Mouse (Mus musculus) ES-Bruce4 (cell line): ENCODE measurements at regions not wholly inside any gene's neighbourhood (a gene's known extent, or its start where the extent isn't known, plus 50 kb on each side); places are given as distances from the start of the nearest gene placed in this dataset.

Experiments
- H3K27ac ChIP-seq: 2 replicates; pipeline ENCODE4 v1.5.1; 2012; ENCODE audit warnings: low read length, inconsistent platforms; ENCODE audit not compliant: insufficient read depth
- H3K27me3 ChIP-seq: 2 replicates; pipeline ENCODE4 v1.6.1; 2012; ENCODE audit warnings: mild to moderate bottlenecking, low read length, inconsistent platforms; ENCODE audit not compliant: control insufficient read depth, poor library complexity, insufficient read depth, severe bottlenecking
- H3K36me3 ChIP-seq: 2 replicates; pipeline ENCODE4 v1.6.1; 2012; ENCODE audit warnings: inconsistent platforms, mild to moderate bottlenecking, low read length, moderate library complexity; ENCODE audit not compliant: control insufficient read depth, poor library complexity, insufficient read depth, severe bottlenecking
- H3K4me1 ChIP-seq: one replicate; pipeline ENCODE4 v1.8.1; 2011; ENCODE audit warnings: low read length; ENCODE audit not compliant: control insufficient read depth, insufficient read depth
- H3K4me3 ChIP-seq: 2 replicates; pipeline ENCODE4 v1.5.1; 2011; ENCODE audit warnings: low read depth, mild to moderate bottlenecking, low read length
- H3K9ac ChIP-seq: 2 replicates; pipeline ENCODE4 v1.6.1; 2012; ENCODE audit warnings: low read depth, mild to moderate bottlenecking, inconsistent platforms; ENCODE audit not compliant: poor library complexity, severe bottlenecking
- H3K9me3 ChIP-seq: replicated peaks from 2 replicates; pipeline ENCODE4 v1.6.1; 2012; ENCODE audit warnings: mild to moderate bottlenecking, low read length, inconsistent platforms; ENCODE audit not compliant: control insufficient read depth, poor library complexity, insufficient read depth, severe bottlenecking
- CTCF ChIP-seq: IDR thresholded peaks from one replicate; pipeline ENCODE4 v1.8.1; 2011; ENCODE audit warnings: low read depth, low read length
- EP300 ChIP-seq: IDR thresholded peaks from 2 replicates; pipeline ENCODE4 v1.6.1; 2011; ENCODE audit warnings: low read depth, low read length; ENCODE audit not compliant: insufficient read depth
- POLR2A ChIP-seq: IDR thresholded peaks from one replicate; pipeline ENCODE4 v1.8.1; 2011; ENCODE audit warnings: low read length; ENCODE audit not compliant: insufficient read depth

GRCm38 (mm10) chr17:52220422-52220821 is 382.1 kb upstream of the Kcnh8 start:
- no peak overlapping the region for H3K9ac ChIP-seq
- TF ChIP-seq EP300, result no peak
- no peak for TF ChIP-seq POLR2A
- no peak for TF ChIP-seq CTCF
- no peaks in the 10 kb centered on the region for H3K36me3 ChIP-seq
- no peak overlapping the region for H3K27ac ChIP-seq
- no peaks in the 10 kb centered on the region for H3K27me3 ChIP-seq
- H3K4me3 ChIP-seq, result no peak overlapping the region
- H3K9me3 ChIP-seq, result no peaks in the 10 kb centered on the region
- no peaks in the 10 kb centered on the region for H3K4me1 ChIP-seq

- Histone ChIP-seq H3K4me1 (no peaks in the 10 kb centered on the region), H3K9me3 (no peaks in the 10 kb centered on the region), H3K27ac (no peak overlapping the region), H3K27me3 (no peaks in the 10 kb centered on the region), H3K4me3 (no peak overlapping the region), H3K36me3 (no peaks in the 10 kb centered on the region), H3K9ac (no peak overlapping the region)
- TF ChIP-seq EP300, result no peak
Observed at GRCm38 (mm10) chr17:52217411-52217810, 384.3 kb upstream of the Satb1 start.

- Histone ChIP-seq H3K4me3 (no peak overlapping the region), H3K36me3 (no peaks in the 10 kb centered on the region), H3K27me3 (no peaks in the 10 kb centered on the region), H3K27ac (no peak overlapping the region), H3K9ac (no peak overlapping the region), H3K9me3 (no peaks in the 10 kb centered on the region), H3K4me1 (no peaks in the 10 kb centered on the region)
- TF ChIP-seq EP300, result no peak
- TF ChIP-seq CTCF, result no peak
- no peak for TF ChIP-seq POLR2A
Observed at GRCm38 (mm10) chr17:52212944-52213343, 379.9 kb upstream of the Satb1 start.

- Histone ChIP-seq H3K9me3 (no peaks in the 10 kb centered on the region), H3K4me3 (no peak overlapping the region), H3K27ac (no peak overlapping the region), H3K36me3 (no peaks in the 10 kb centered on the region), H3K4me1 (no peaks in the 10 kb centered on the region), H3K9ac (no peak overlapping the region), H3K27me3 (no peaks in the 10 kb centered on the region)
- TF ChIP-seq EP300 (no peak), CTCF (no peak), POLR2A (no peak)
Observed at GRCm38 (mm10) chr17:52210483-52210882, 377.4 kb upstream of the Satb1 start.

- Histone ChIP-seq H3K36me3 (no peaks in the 10 kb centered on the region), H3K4me3 (no peak overlapping the region), H3K27ac (no peak overlapping the region), H3K27me3 (no peaks in the 10 kb centered on the region), H3K9ac (no peak overlapping the region), H3K9me3 (no peaks in the 10 kb centered on the region), H3K4me1 (no peaks in the 10 kb centered on the region)
- TF ChIP-seq POLR2A (no peak), EP300 (no peak), CTCF (no peak)
Observed at GRCm38 (mm10) chr17:52197731-52198130, 364.6 kb upstream of the Satb1 start.

- no peak overlapping the region for H3K4me3 ChIP-seq
- H3K27ac ChIP-seq, result no peak overlapping the region
- no peaks in the 10 kb centered on the region for H3K36me3 ChIP-seq
- no peak overlapping the region for H3K9ac ChIP-seq
- H3K4me1 ChIP-seq, result no peaks in the 10 kb centered on the region
- H3K9me3 ChIP-seq, result no peaks in the 10 kb centered on the region
- TF ChIP-seq POLR2A (no peak), EP300 (no peak), CTCF (no peak)
- H3K27me3 ChIP-seq, result no peaks in the 10 kb centered on the region
Observed at GRCm38 (mm10) chr17:52196811-52197210, 363.7 kb upstream of the Satb1 start.
